Mouse (Mus musculus): ENCODE measurements around the gene Def6.

- TF ChIP-seq GATA1 (IDR thresholded peaks at IDR 0.05; ENCODE audit: borderline replicate concordance, low read length) (no peak), FLI1 (IDR thresholded peaks at IDR 0.05; ENCODE audit: low read length) (no peak)
Observed at GRCm38 (mm10) chr17:28233091-28233731, 25.6 kb downstream of the Def6 start.

All from megakaryocyte, embryonic 14.5 days (primary cell).